Mouse (Mus musculus) adrenal gland, adult 18-20 months (tissue): ENCODE measurements at regions not wholly inside any gene's neighbourhood (a gene's known extent, or its start where the extent isn't known, plus 50 kb on each side); places are given as distances from the start of the nearest gene placed in this dataset.
A peak's percentile ranks its signal among the peaks of the same experiment; 100 is the strongest.
"Not testable (repeated sequence)": the region's sequence is repeated elsewhere in the genome, so short reads cannot be mapped to it uniquely, and the experiment has no call there.

Experiments
- DNase-seq, 2 experiments: peaks; one replicate each; pipeline ENCODE4 v3.0.0; 2021 to 2022; ENCODE audit warnings: low spot score in 2 of 2

GRCm38 (mm10) chr3:57957352-57957751 lies 109.5 kb upstream of the Pfn2 start:
- no peak for DNase-seq

- no peak for DNase-seq
Observed at GRCm38 (mm10) chr3:57963965-57964364, 116.1 kb upstream of the Pfn2 start.

- DNase-seq = not testable (repeated sequence)
Observed at GRCm38 (mm10) chr3:57970614-57971013, 122.7 kb upstream of the Pfn2 start.

- no peak for DNase-seq
Observed at GRCm38 (mm10) chr3:57972469-57973245, 124.8 kb upstream of the Pfn2 start.

- no peak for DNase-seq
Observed at GRCm38 (mm10) chr3:57973546-57973945, 125.7 kb upstream of the Pfn2 start.

- DNase-seq = no peak
Observed at GRCm38 (mm10) chr3:57975379-57975778, 127.5 kb upstream of the Pfn2 start.

GRCm38 (mm10) chr3:57976640-57977229 lies 128.9 kb upstream of the Pfn2 start:
- peak in 1 of 2 experiments; percentile 7 for DNase-seq

GRCm38 (mm10) chr3:57988175-57988574 lies 140.3 kb upstream of the Pfn2 start:
- DNase-seq = no peak

GRCm38 (mm10) chr3:57990738-57991137 lies 142.9 kb upstream of the Pfn2 start:
- no peak for DNase-seq

GRCm38 (mm10) chr3:57998121-57999102 lies 150.5 kb upstream of the Pfn2 start:
- no peak for DNase-seq

- DNase-seq = no peak
Observed at GRCm38 (mm10) chr3:58002792-58003574, 155.1 kb upstream of the Pfn2 start.

GRCm38 (mm10) chr3:58024750-58025392 lies 177.0 kb upstream of the Pfn2 start:
- no peak for DNase-seq

GRCm38 (mm10) chr3:58049618-58050017 lies 201.7 kb upstream of the Pfn2 start:
- no peak for DNase-seq

- no peak for DNase-seq
Observed at GRCm38 (mm10) chr3:58054726-58055125, 206.8 kb upstream of the Pfn2 start.

- DNase-seq = no peak
Observed at GRCm38 (mm10) chr3:58055181-58055580, 207.3 kb upstream of the Pfn2 start.

GRCm38 (mm10) chr3:58056191-58057063 lies 208.5 kb upstream of the Pfn2 start:
- no peak for DNase-seq

- no peak for DNase-seq
Observed at GRCm38 (mm10) chr3:58057064-58057396, 209.2 kb upstream of the Pfn2 start.

GRCm38 (mm10) chr3:58058134-58058533 lies 210.3 kb upstream of the Pfn2 start:
- no peak for DNase-seq

GRCm38 (mm10) chr3:58063852-58064549 lies 216.1 kb upstream of the Pfn2 start:
- no peak for DNase-seq
